Mouse (Mus musculus) MEL (cell line): ENCODE measurements around the gene Zdhhc24.

Experiments
- CTCF ChIP-seq, 3 experiments: IDR thresholded peaks in 2 of 3; conservative IDR thresholded peaks in 1 of 3; 2 replicates each; pipeline ENCODE4 v1.5.1; 2011 to 2012; ENCODE audit warnings: low read length in 3 of 3, low read depth in 2 of 3, mild to moderate bottlenecking in 2 of 3, improper control_type of control experiment in 1 of 3, inconsistent platforms in 1 of 3, mixed read lengths in 1 of 3, moderate library complexity in 1 of 3; ENCODE audit not compliant: control insufficient read depth in 1 of 3, insufficient read depth in 1 of 3, poor library complexity in 1 of 3, severe bottlenecking in 1 of 3
- E2F4 ChIP-seq: IDR thresholded peaks from 2 replicates; pipeline ENCODE4 v1.6.1; 2011; ENCODE audit warnings: low read depth, low read length, improper control_type of control experiment, borderline replicate concordance
- ELF1 ChIP-seq: IDR thresholded peaks from 2 replicates; pipeline ENCODE4 v1.6.1; 2014; ENCODE audit warnings: low read depth, mild to moderate bottlenecking, inconsistent platforms, low read length, improper control_type of control experiment, moderate library complexity
- EP300 ChIP-seq, 2 experiments: IDR thresholded peaks; 2 replicates each; pipeline ENCODE4 v1.6.1; 2011; ENCODE audit warnings: improper control_type of control experiment in 2 of 2, low read length in 2 of 2, low read depth in 1 of 2, mild to moderate bottlenecking in 1 of 2
- MAX ChIP-seq: IDR thresholded peaks from 2 replicates; pipeline ENCODE4 v1.6.1; 2011; ENCODE audit warnings: low read length, improper control_type of control experiment
- NRF1 ChIP-seq: IDR thresholded peaks from 2 replicates; pipeline ENCODE4 v1.6.1; 2014; ENCODE audit warnings: low read depth, mild to moderate bottlenecking, inconsistent platforms, low read length, improper control_type of control experiment, moderate library complexity; ENCODE audit not compliant: poor library complexity, insufficient read depth, severe bottlenecking
- POLR2A ChIP-seq, 2 experiments: IDR thresholded peaks; 2 replicates each; pipeline ENCODE4 v1.6.1; 2011 to 2012; ENCODE audit warnings: low read length in 2 of 2, mild to moderate bottlenecking in 2 of 2, control low read depth in 1 of 2, improper control_type of control experiment in 1 of 2, low read depth in 1 of 2, moderate library complexity in 1 of 2; ENCODE audit not compliant: control insufficient read depth in 1 of 2, insufficient read depth in 1 of 2, poor library complexity in 1 of 2
- POLR2AphosphoS2 ChIP-seq: IDR thresholded peaks from 2 replicates; pipeline ENCODE4 v1.6.1; 2011; ENCODE audit warnings: low read length, improper control_type of control experiment
- TCF12 ChIP-seq: IDR thresholded peaks from 2 replicates; pipeline ENCODE4 v1.6.1; 2014; ENCODE audit warnings: low read depth, mild to moderate bottlenecking, inconsistent platforms, low read length, improper control_type of control experiment, moderate library complexity
- ZNF384 ChIP-seq: IDR thresholded peaks from 2 replicates; pipeline ENCODE4 v1.6.1; 2012; ENCODE audit warnings: low read depth, mild to moderate bottlenecking, inconsistent platforms, low read length, improper control_type of control experiment

DNA sequence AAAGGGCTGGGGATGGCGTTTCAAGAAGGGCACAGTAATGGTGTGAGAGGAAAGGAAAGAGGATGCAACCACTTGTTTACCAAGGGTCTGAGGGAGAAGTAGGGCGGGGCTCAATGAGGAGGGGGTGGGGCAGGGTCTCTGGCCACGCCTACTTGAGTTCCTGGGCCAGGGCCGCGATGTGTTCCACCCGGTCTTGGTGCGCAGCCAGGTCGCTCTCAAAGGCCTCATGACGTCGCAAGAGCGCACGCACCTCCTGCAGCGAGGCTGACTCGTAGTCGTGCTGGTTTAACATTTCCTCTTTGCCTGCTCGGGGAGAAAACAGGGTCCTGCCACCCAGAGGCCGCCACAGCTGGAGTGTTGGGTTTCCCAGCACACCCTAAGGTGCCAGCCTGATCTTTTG is 13.3 kb upstream of the Zdhhc24 start:
- TF ChIP-seq CTCF (IDR thresholded peaks at IDR 0.05 in 2 of 3, conservative IDR thresholded peaks at IDR 0.05 in 1 of 3; ENCODE audit: control insufficient read depth in 1 of 3, insufficient read depth in 1 of 3, low read depth in 2 of 3, low read length in 3 of 3, poor library complexity in 1 of 3, severe bottlenecking in 1 of 3) (no peak), TCF12 (no peak), POLR2A (IDR thresholded peaks at IDR 0.05; ENCODE audit: control insufficient read depth in 1 of 2, insufficient read depth in 1 of 2, low read depth in 1 of 2, low read length in 2 of 2, poor library complexity in 1 of 2) (no peak), MAX (no peak), NRF1 (0 out of 2 replicates have a peak, but pooled peaks have one; percentile 38), E2F4 (no peak), ELF1 (no peak), ZNF384 (no peak), POLR2AphosphoS2 (no peak), EP300 (IDR thresholded peaks at IDR 0.05; ENCODE audit: low read depth in 1 of 2, low read length in 2 of 2) (no peak)
